Comparison of ENCODE assay signal across 11 mouse cellular contexts in the genomic region with DNA sequence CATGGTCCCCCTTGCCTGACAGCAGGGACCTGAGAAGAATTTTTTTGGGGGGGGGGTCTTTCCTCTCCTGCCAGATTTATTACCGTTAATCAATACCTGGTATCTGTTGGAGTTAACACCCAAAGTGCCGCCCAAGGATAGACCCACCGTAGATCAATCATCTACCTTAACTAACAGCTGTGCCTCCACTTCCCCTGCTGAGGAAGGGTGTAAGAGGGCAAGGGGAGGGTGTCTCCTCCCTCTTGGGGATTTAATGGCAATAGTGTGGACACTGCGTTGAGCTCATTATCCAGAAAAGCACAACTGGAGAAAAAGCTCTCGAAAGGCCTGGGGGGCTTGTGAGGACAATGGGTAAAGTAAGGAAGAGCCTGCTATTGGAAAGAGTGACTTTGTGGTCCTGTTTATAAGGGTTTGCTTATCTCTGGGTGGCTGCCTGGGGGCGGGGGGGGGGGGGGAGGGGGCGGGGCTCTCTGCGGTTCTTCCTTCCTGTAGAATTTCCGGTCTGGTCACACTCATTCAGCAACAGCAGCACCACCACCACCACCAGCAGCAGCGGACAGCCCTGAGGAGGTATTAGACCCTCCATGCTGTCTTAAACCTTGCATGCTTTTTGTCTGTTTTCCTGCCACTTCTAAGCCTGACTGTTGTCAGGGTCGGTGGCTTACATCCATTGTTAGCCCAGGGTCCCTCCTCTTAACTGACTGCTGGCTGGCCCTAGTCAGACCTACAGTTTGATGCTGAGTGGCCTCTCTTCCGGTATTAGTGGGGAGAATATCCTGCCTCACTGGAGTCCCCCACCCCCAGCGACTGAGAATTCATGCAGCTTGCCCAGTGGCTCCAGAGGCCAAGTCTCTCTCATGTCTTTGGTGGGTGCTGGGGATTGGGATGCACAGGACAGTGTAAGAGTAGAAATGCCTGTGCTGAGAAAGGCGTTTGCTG.
DNase-seq lines count a peak whose midpoint lies in the region; ATAC-seq and TF ChIP-seq lines count a peak whose summit lies in the region.
"Had no signal": no experiment of that assay in that cellular context is flagged by ENCODE, and none has a peak within 500 bp of the region (broad histone marks: within the 10 kb centered on the region; RNA-seq: fewer than 3 reads in every experiment).

No protein-coding gene starts in this region.

- TF ChIP-seq EP300 in stomach, postnatal 0 days (optimal IDR thresholded peaks at IDR 0.05) = no peak

- H3K36me3 ChIP-seq in forebrain, embryonic 10.5 days (replicated peaks) = no peaks in the 10 kb centered on the region
- no peaks in the 10 kb centered on the region for H3K36me3 ChIP-seq in forebrain, embryonic 13.5 days (ENCODE audit: poor library complexity, severe bottlenecking)
- H3K36me3 ChIP-seq in stomach, embryonic 15.5 days = no peaks in the 10 kb centered on the region
- H3K36me3 ChIP-seq in stomach, postnatal 0 days (ENCODE audit: control insufficient read depth, insufficient read depth, low read length) = no peaks in the 10 kb centered on the region
- H3K36me3 ChIP-seq in megakaryocyte, embryonic 14.5 days (replicated peaks; ENCODE audit: low read length) = peaks cover 14% of the 10 kb centered on the region

- DNase-seq in forebrain, embryonic 10.5 days (ENCODE audit: extremely low spot score, low spot score) = no peak
- DNase-seq in stomach, postnatal 0 days (ENCODE audit: low spot score) = no peak
- no peak for DNase-seq in right cerebral cortex, postnatal 36 days (ENCODE audit: low spot score in 2 of 2)
- no peak for DNase-seq in kidney, postnatal 4 days
- no peak for DNase-seq in kidney, adult 11 months
- DNase-seq: heart, postnatal 36 days; midbrain, embryonic 14.5 days; right cerebral cortex, postnatal 4 days had no signal

- no peaks in the 10 kb centered on the region for H3K27me3 ChIP-seq in forebrain, embryonic 10.5 days (ENCODE audit: poor library complexity, severe bottlenecking)
- H3K27me3 ChIP-seq in forebrain, embryonic 13.5 days = no peaks in the 10 kb centered on the region
- no peaks in the 10 kb centered on the region for H3K27me3 ChIP-seq in stomach, embryonic 15.5 days (replicated peaks)
- H3K27me3 ChIP-seq in stomach, postnatal 0 days (ENCODE audit: control insufficient read depth, insufficient read depth, low read length) = no peaks in the 10 kb centered on the region
- H3K27me3 ChIP-seq in megakaryocyte, embryonic 14.5 days (replicated peaks) = peaks cover 8% of the 10 kb centered on the region

- no peak overlapping the region for H3K4me2 ChIP-seq in forebrain, embryonic 13.5 days
- peak overlapping the region; percentile 8; the same call in 1 of the 2 replicates for H3K4me2 ChIP-seq in stomach, embryonic 15.5 days
- H3K4me2 ChIP-seq in stomach, postnatal 0 days (replicated peaks; ENCODE audit: low read depth) = no peak overlapping the region

- H3K9ac ChIP-seq in forebrain, embryonic 13.5 days = no peak overlapping the region
- H3K9ac ChIP-seq in stomach, embryonic 15.5 days = no peak overlapping the region
- H3K9ac ChIP-seq in stomach, postnatal 0 days (ENCODE audit: low read length) = no peak overlapping the region

- no peak for TF ChIP-seq CTCF in stomach, postnatal 0 days (IDR thresholded peaks at IDR 0.05; ENCODE audit: low read depth)

- no peaks in the 10 kb centered on the region for H3K9me3 ChIP-seq in forebrain, embryonic 10.5 days
- no peaks in the 10 kb centered on the region for H3K9me3 ChIP-seq in forebrain, embryonic 13.5 days (replicated peaks)
- H3K9me3 ChIP-seq in stomach, embryonic 15.5 days = no peaks in the 10 kb centered on the region
- no peaks in the 10 kb centered on the region for H3K9me3 ChIP-seq in stomach, postnatal 0 days (ENCODE audit: control insufficient read depth, low read length)
- H3K9me3 ChIP-seq in megakaryocyte, embryonic 14.5 days = no peaks in the 10 kb centered on the region

- 54% methylated on average over 12 of the region's 14 CpGs for WGBS in forebrain, embryonic 10.5 days
- WGBS in forebrain, embryonic 13.5 days = 57% methylated on average over 13 of the region's 14 CpGs
- 50% methylated on average over 11 of the region's 14 CpGs for WGBS in stomach, embryonic 15.5 days
- WGBS in stomach, postnatal 0 days = 50% methylated on average over 13 of the region's 14 CpGs

- no peak overlapping the region for H3K4me3 ChIP-seq in forebrain, embryonic 10.5 days
- no peak overlapping the region for H3K4me3 ChIP-seq in forebrain, embryonic 13.5 days
- no peak overlapping the region for H3K4me3 ChIP-seq in stomach, embryonic 15.5 days (replicated peaks)
- no peak overlapping the region for H3K4me3 ChIP-seq in stomach, postnatal 0 days (ENCODE audit: low read depth, low read length)
- H3K4me3 ChIP-seq in megakaryocyte, embryonic 14.5 days (replicated peaks) = peak overlapping the region; percentile 92

- H3K27ac ChIP-seq in forebrain, embryonic 10.5 days = peak overlapping the region; percentile 16; the same call in 1 of the 2 replicates
- H3K27ac ChIP-seq in forebrain, embryonic 13.5 days = no peak overlapping the region
- H3K27ac ChIP-seq in stomach, embryonic 15.5 days = no peak overlapping the region
- H3K27ac ChIP-seq in stomach, postnatal 0 days (replicated peaks) = no peak overlapping the region

- ATAC-seq in forebrain, embryonic 13.5 days = no peak
- no peak for ATAC-seq in stomach, embryonic 15.5 days (ENCODE audit: insufficient read depth, low FRiP score, low read depth)
- ATAC-seq in stomach, postnatal 0 days (ENCODE audit: low FRiP score, low TSS enrichment) = no peak

- peaks cover 45% of the 10 kb centered on the region for H3K4me1 ChIP-seq in forebrain, embryonic 10.5 days
- H3K4me1 ChIP-seq in forebrain, embryonic 13.5 days = no peaks in the 10 kb centered on the region
- no peaks in the 10 kb centered on the region for H3K4me1 ChIP-seq in stomach, embryonic 15.5 days
- H3K4me1 ChIP-seq in stomach, postnatal 0 days (replicated peaks; ENCODE audit: control insufficient read depth, insufficient read depth) = no peaks in the 10 kb centered on the region
- H3K4me1 ChIP-seq in megakaryocyte, embryonic 14.5 days = peaks cover 88% of the 10 kb centered on the region
